Mouse (Mus musculus) intestine, postnatal 0 days (tissue): ENCODE results near the gene Sst. TPM values are rescaled to one million over a fixed set of nuclear protein-coding genes. Genes with fewer than 3 reads are reported as not detected.
"Not testable (repeated sequence)": the region's sequence is repeated elsewhere in the genome, so short reads cannot be mapped to it uniquely, and the experiment has no call there.

Experiments
- ATAC-seq: fragments of 200-750 bp; cut with Nextera tagmentation; 2 replicates; pipeline ENCODE4 v1.8.0; 2017; ENCODE audit warnings: mild to moderate bottlenecking, moderate TSS enrichment, moderate library complexity
- H3K27ac ChIP-seq: fragments of 300-500 bp; sonication (generic); 2 replicates; pipeline ENCODE4 v1.5.1; 2014; ENCODE audit warnings: mild to moderate bottlenecking, low read depth, low read length, moderate library complexity
- H3K27me3 ChIP-seq: fragments of 300-500 bp; sonication (generic); replicated peaks from 2 replicates; pipeline ENCODE4 v1.6.1; 2014; ENCODE audit warnings: low read length, mixed read lengths; ENCODE audit not compliant: control insufficient read depth, insufficient read depth
- H3K36me3 ChIP-seq: fragments of 300-500 bp; sonication (generic); 2 replicates; pipeline ENCODE4 v1.6.1; 2014; ENCODE audit warnings: mild to moderate bottlenecking, moderate library complexity; ENCODE audit not compliant: control insufficient read depth, insufficient read depth
- H3K4me1 ChIP-seq: fragments of 300-500 bp; sonication (generic); replicated peaks from 2 replicates; pipeline ENCODE4 v1.6.1; 2014; ENCODE audit warnings: antibody characterized with exemption, low read length, mixed read lengths; ENCODE audit not compliant: control insufficient read depth, insufficient read depth
- H3K4me2 ChIP-seq: fragments of 300-500 bp; sonication (generic); replicated peaks from 2 replicates; pipeline ENCODE4 v1.6.1; 2014; ENCODE audit warnings: low read depth, mild to moderate bottlenecking, moderate library complexity
- H3K4me3 ChIP-seq: fragments of 300-500 bp; sonication (generic); 2 replicates; pipeline ENCODE4 v1.5.1; 2014; ENCODE audit warnings: low read depth, low read length
- H3K9ac ChIP-seq: fragments of 300-500 bp; sonication (generic); 2 replicates; pipeline ENCODE4 v1.6.1; 2014; ENCODE audit warnings: mild to moderate bottlenecking, low read depth, low read length
- H3K9me3 ChIP-seq: fragments of 300-500 bp; sonication (generic); 2 replicates; pipeline ENCODE4 v1.6.1; 2016; ENCODE audit warnings: mixed run types; ENCODE audit not compliant: control insufficient read depth
- CTCF ChIP-seq: sonication (generic); IDR thresholded peaks from 2 replicates; pipeline ENCODE4 v1.5.1; 2016; ENCODE audit warnings: low read depth, mild to moderate bottlenecking, control low read depth, antibody characterized with exemption, moderate library complexity
- WGBS: fragments of 180-500 bp; shearing (Covaris S2); extraction: QIAGEN DNeasy Blood & Tissue Kit; methylation state at CpG from one replicate; pipeline ENCODE4 v1.1.7; 2014; 5-methylcytosine and 5-hydroxymethylcytosine counted together
- polyA plus RNA-seq: library from polyadenylated mRNA; unstranded; fragments of >200 nt; fragmentation: Nextera tagmentation; extraction: Ambion mirVana; gene quantifications from 2 replicates; pipeline ENCODE4 v1.2.1, GENCODE M21; 2015

Gene Sst
- polyA plus RNA-seq, 1 experiment from 2014 or later, result 71.7 TPM

GRCm38 (mm10) chr16:23922906-23923305 is 32.1 kb upstream of the Sst start:
- no peak for TF ChIP-seq CTCF
- ATAC-seq, result no peak
- no peak overlapping the region for H3K9ac ChIP-seq
- H3K9me3 ChIP-seq, result no peaks in the 10 kb centered on the region
- no peaks in the 10 kb centered on the region for H3K27me3 ChIP-seq
- H3K27ac ChIP-seq, result no peak overlapping the region
- no peaks in the 10 kb centered on the region for H3K36me3 ChIP-seq
- no peaks in the 10 kb centered on the region for H3K4me1 ChIP-seq
- WGBS, result 82% methylated on average over 1 of the region's 1 CpGs
- no peak overlapping the region for H3K4me2 ChIP-seq
- no peak overlapping the region for H3K4me3 ChIP-seq

- WGBS, result 72% methylated on average over 5 of the region's 5 CpGs
- Histone ChIP-seq H3K9me3 (no peaks in the 10 kb centered on the region), H3K4me1 (no peaks in the 10 kb centered on the region), H3K36me3 (no peaks in the 10 kb centered on the region), H3K4me3 (no peak overlapping the region), H3K4me2 (no peak overlapping the region), H3K9ac (no peak overlapping the region), H3K27me3 (no peaks in the 10 kb centered on the region), H3K27ac (no peak overlapping the region)
- no peak for ATAC-seq
- TF ChIP-seq CTCF, result no peak
These were observed 30.9 kb upstream of the Sst start for GRCm38 (mm10) chr16:23921697-23922096.

GRCm38 (mm10) chr16:23919418-23919817 is 28.7 kb upstream of the Sst start:
- no peak for TF ChIP-seq CTCF
- Histone ChIP-seq H3K27ac (no peak overlapping the region), H3K9me3 (no peaks in the 10 kb centered on the region), H3K4me1 (no peaks in the 10 kb centered on the region), H3K27me3 (no peaks in the 10 kb centered on the region), H3K4me3 (no peak overlapping the region), H3K36me3 (no peaks in the 10 kb centered on the region), H3K9ac (no peak overlapping the region), H3K4me2 (no peak overlapping the region)
- WGBS, result 41% methylated on average over 2 of the region's 2 CpGs
- no peak for ATAC-seq

GRCm38 (mm10) chr16:23913401-23913800 is 22.6 kb upstream of the Sst start:
- WGBS, result 41% methylated on average over 3 of the region's 3 CpGs
- ATAC-seq, result no peak
- no peaks in the 10 kb centered on the region for H3K36me3 ChIP-seq
- no peaks in the 10 kb centered on the region for H3K4me1 ChIP-seq
- H3K27ac ChIP-seq, result no peak overlapping the region
- TF ChIP-seq CTCF, result no peak
- no peaks in the 10 kb centered on the region for H3K9me3 ChIP-seq
- H3K4me2 ChIP-seq, result no peak overlapping the region
- no peaks in the 10 kb centered on the region for H3K27me3 ChIP-seq
- H3K4me3 ChIP-seq, result no peak overlapping the region
- H3K9ac ChIP-seq, result no peak overlapping the region

- Histone ChIP-seq H3K27me3 (no peaks in the 10 kb centered on the region), H3K9ac (no peak overlapping the region), H3K9me3 (no peaks in the 10 kb centered on the region), H3K4me2 (no peak overlapping the region), H3K4me3 (no peak overlapping the region), H3K4me1 (no peaks in the 10 kb centered on the region), H3K36me3 (no peaks in the 10 kb centered on the region), H3K27ac (no peak overlapping the region)
- TF ChIP-seq CTCF, result no peak
- WGBS, result 57% methylated on average over 13 of the region's 13 CpGs
- ATAC-seq, result no peak
These were observed 22.0 kb upstream of the Sst start for GRCm38 (mm10) chr16:23912741-23913140.

- not testable (repeated sequence) for H3K9me3 ChIP-seq, H3K9ac ChIP-seq, H3K36me3 ChIP-seq, H3K4me1 ChIP-seq, H3K27ac ChIP-seq, ATAC-seq, H3K4me3 ChIP-seq, H3K27me3 ChIP-seq, H3K4me2 ChIP-seq
- WGBS, result 92% methylated on average over 3 of the region's 3 CpGs
These were observed 18.2 kb upstream of the Sst start for GRCm38 (mm10) chr16:23909015-23909354.

- H3K9ac ChIP-seq, H3K27me3 ChIP-seq, H3K27ac ChIP-seq, ATAC-seq, H3K4me2 ChIP-seq, H3K9me3 ChIP-seq, H3K4me1 ChIP-seq, H3K36me3 ChIP-seq, H3K4me3 ChIP-seq: not testable (repeated sequence)
- 86% methylated on average over 9 of the region's 9 CpGs for WGBS
These were observed 17.6 kb upstream of the Sst start for GRCm38 (mm10) chr16:23908076-23909014.

- H3K9me3 ChIP-seq, H3K36me3 ChIP-seq, H3K27me3 ChIP-seq, H3K9ac ChIP-seq, H3K4me3 ChIP-seq, H3K27ac ChIP-seq, H3K4me2 ChIP-seq, H3K4me1 ChIP-seq, ATAC-seq: not testable (repeated sequence)
- WGBS, result 85% methylated on average over 3 of the region's 3 CpGs
These were observed 15.8 kb upstream of the Sst start for GRCm38 (mm10) chr16:23906586-23906985.
